In genomic region chr2:157087536-157088317, GRCm38 (mm10) we compare ENCODE assay signal across 21 mouse cellular contexts. TPM values are rescaled to one million over a fixed set of nuclear protein-coding genes. Genes with fewer than 3 reads are reported as not detected.
DNase-seq lines count a peak whose midpoint lies in the region; ATAC-seq and TF ChIP-seq lines count a peak whose summit lies in the region.
"Had no signal": no experiment of that assay in that cellular context is flagged by ENCODE, and none has a peak within 500 bp of the region (broad histone marks: within the 10 kb centered on the region; RNA-seq: fewer than 3 reads in every experiment).

No protein-coding gene starts in this region.

- TF ChIP-seq EP300 in liver, postnatal 0 days (IDR thresholded peaks at IDR 0.05; ENCODE audit: low read depth): no peak

- intact Hi-C loops in left cerebral cortex, adult 2 months (cut with DNase I): no loop called here

- peak; percentile 89 for ATAC-seq in frontal cortex, adult (ENCODE audit: low TSS enrichment)
- 0 out of 2 replicates have a peak, but pooled peaks have one; percentile 27 for ATAC-seq in liver, embryonic 11.5 days (replicated peaks; ENCODE audit: low FRiP score)
- no peak for ATAC-seq in liver, postnatal 0 days
- ATAC-seq in granulocyte monocyte progenitor cell, adult 5-6 weeks (replicated peaks; ENCODE audit: poor library complexity, severe bottlenecking): no peak
- ATAC-seq: midbrain, embryonic 13.5 days had no signal

- H3K4me2 ChIP-seq in liver, embryonic 11.5 days: no peak overlapping the region
- H3K4me2 ChIP-seq in liver, postnatal 0 days (ENCODE audit: low read depth, low read length): no peak overlapping the region
- H3K4me2 ChIP-seq: heart, embryonic 13.5 days; hindbrain, embryonic 12.5 days; limb, embryonic 12.5 days; midbrain, embryonic 13.5 days had no signal

- H3K4me3 ChIP-seq in liver, embryonic 11.5 days (ENCODE audit: low read depth, low read length): no peak overlapping the region
- H3K4me3 ChIP-seq in liver, postnatal 0 days (ENCODE audit: low read depth, low read length): no peak overlapping the region
- H3K4me3 ChIP-seq in left cerebral cortex, adult 2 months: no peak overlapping the region
- H3K4me3 ChIP-seq: heart, embryonic 13.5 days; hindbrain, embryonic 12.5 days; limb, embryonic 12.5 days; midbrain, embryonic 13.5 days had no signal

- no peaks in the 10 kb centered on the region; the same call in 1 of the 2 replicates for H3K27me3 ChIP-seq in liver, embryonic 11.5 days (replicated peaks; ENCODE audit: control insufficient read depth, insufficient read depth, low read length)
- no peaks in the 10 kb centered on the region for H3K27me3 ChIP-seq in liver, postnatal 0 days (ENCODE audit: insufficient read depth, low read length)
- H3K27me3 ChIP-seq: hindbrain, embryonic 12.5 days; midbrain, embryonic 13.5 days had no signal

- DNase-seq in frontal cortex, postnatal 25 days (ENCODE audit: low spot score in 2 of 2): no peak
- DNase-seq in liver, embryonic 11.5 days (ENCODE audit: low spot score): no peak
- no peak for DNase-seq in liver, postnatal 0 days
- DNase-seq in left cerebral cortex, adult 2 months (ENCODE audit: extremely low spot score in 1 of 2, low spot score in 2 of 2): peak; percentile 52 to 69
- peak; percentile 77 to 84 for DNase-seq in right cerebral cortex, postnatal 36 days (ENCODE audit: low spot score in 2 of 2)
- DNase-seq: adrenal gland, adult 8-10 months; gastrocnemius, postnatal 14 days; lung, postnatal 36 days; spleen, adult 18-20 months; thymus, postnatal 36 days had no signal

- H3K27ac ChIP-seq in liver, embryonic 11.5 days (ENCODE audit: low read depth, low read length): no peak overlapping the region
- no peak overlapping the region for H3K27ac ChIP-seq in liver, postnatal 0 days (ENCODE audit: low read depth)
- H3K27ac ChIP-seq in left cerebral cortex, adult 2 months: no peak overlapping the region
- H3K27ac ChIP-seq: heart, embryonic 13.5 days; hindbrain, embryonic 12.5 days; limb, embryonic 12.5 days; midbrain, embryonic 13.5 days had no signal

- no peak for TF ChIP-seq CTCF in liver, postnatal 0 days (IDR thresholded peaks at IDR 0.05; ENCODE audit: low read depth)
- no peak for TF ChIP-seq CTCF in left cerebral cortex, adult 2 months (IDR thresholded peaks at IDR 0.05)

- 78% methylated on average over 14 of the region's 14 CpGs for WGBS in liver, embryonic 11.5 days
- 72% methylated on average over 14 of the region's 14 CpGs for WGBS in liver, postnatal 0 days (ENCODE audit: insufficient replicate concordance)

- H3K4me1 ChIP-seq in liver, embryonic 11.5 days (replicated peaks; ENCODE audit: control insufficient read depth, insufficient read depth, low read length): peaks cover 3% of the 10 kb centered on the region; the same call in 1 of the 2 replicates
- H3K4me1 ChIP-seq in liver, postnatal 0 days (ENCODE audit: insufficient read depth): no peaks in the 10 kb centered on the region
- H3K4me1 ChIP-seq: limb, embryonic 12.5 days had no signal

- no peaks in the 10 kb centered on the region for H3K9me3 ChIP-seq in liver, embryonic 11.5 days (ENCODE audit: control insufficient read depth, low read length)
- H3K9me3 ChIP-seq in liver, postnatal 0 days (ENCODE audit: low read length): no peaks in the 10 kb centered on the region
- H3K9me3 ChIP-seq: heart, embryonic 13.5 days; hindbrain, embryonic 12.5 days; limb, embryonic 12.5 days; midbrain, embryonic 13.5 days had no signal

- no peaks in the 10 kb centered on the region for H3K36me3 ChIP-seq in liver, embryonic 11.5 days (ENCODE audit: control insufficient read depth, insufficient read depth, low read length)
- H3K36me3 ChIP-seq in liver, postnatal 0 days (replicated peaks; ENCODE audit: insufficient read depth, low read length): no peaks in the 10 kb centered on the region
- H3K36me3 ChIP-seq: heart, embryonic 13.5 days; hindbrain, embryonic 12.5 days; limb, embryonic 12.5 days; midbrain, embryonic 13.5 days had no signal

- no peak overlapping the region for H3K9ac ChIP-seq in liver, embryonic 11.5 days (ENCODE audit: low read depth, low read length)
- no peak overlapping the region; the same call in 1 of the 2 replicates for H3K9ac ChIP-seq in liver, postnatal 0 days (replicated peaks)
- H3K9ac ChIP-seq: heart, embryonic 13.5 days; hindbrain, embryonic 12.5 days; limb, embryonic 12.5 days; midbrain, embryonic 13.5 days had no signal

RNA-seq across cellular contexts. Expression of gene Tldc2, which starts 0.9 kb away (rescaled TPM):
- not detected in 2 replicates for polyA plus RNA-seq in liver, embryonic 11.5 days (2014; fragmentation: Nextera tagmentation; extraction: Ambion mirVana)
- not detected in 2 replicates for polyA plus RNA-seq in liver, postnatal 0 days (2015; fragmentation: Nextera tagmentation; extraction: Ambion mirVana)
- not detected for total RNA-seq in left cerebral cortex, adult 2 months (2021)
- total RNA-seq in granulocyte monocyte progenitor cell, adult 5-6 weeks (2014; fragmentation: Nextera tagmentation): not detected in 2 replicates
- not detected in 2 replicates for total RNA-seq in granulocyte monocyte progenitor cell, adult 5-6 weeks (2017)
- total RNA-seq: adrenal gland, adult 8-10 months; ES-E14; gastrocnemius, postnatal 14 days had no signal
- polyA plus RNA-seq: C2C12; embryonic facial prominence, embryonic 11.5 days; heart, embryonic 13.5 days; hindbrain, embryonic 12.5 days; intestine, postnatal 0 days; limb, embryonic 12.5 days; midbrain, embryonic 13.5 days; stomach, embryonic 16.5 days had no signal

RNA-seq across cellular contexts. Expression of gene Soga1, which starts 8.7 kb away (rescaled TPM):
- 4.0 and 5.3 TPM in 2 replicates for polyA plus RNA-seq in liver, embryonic 11.5 days (2014; fragmentation: Nextera tagmentation; extraction: Ambion mirVana)
- 0.65 and 1.0 TPM in 2 replicates for polyA plus RNA-seq in liver, postnatal 0 days (2015; fragmentation: Nextera tagmentation; extraction: Ambion mirVana)
- 10 to 100 TPM; 20.2 to 25.1 TPM for total RNA-seq in left cerebral cortex, adult 2 months (2021)
- 4.4 and 5.7 TPM in 2 replicates for total RNA-seq in granulocyte monocyte progenitor cell, adult 5-6 weeks (2014; fragmentation: Nextera tagmentation)
- total RNA-seq in granulocyte monocyte progenitor cell, adult 5-6 weeks (2017): 2.5 TPM in 2 replicates

RNA-seq across cellular contexts. Expression of gene Samhd1, which starts 47.3 kb away (rescaled TPM):
- polyA plus RNA-seq in liver, embryonic 11.5 days (2014; fragmentation: Nextera tagmentation; extraction: Ambion mirVana): 33.1 and 33.2 TPM in 2 replicates
- 16.5 and 17.3 TPM in 2 replicates for polyA plus RNA-seq in liver, postnatal 0 days (2015; fragmentation: Nextera tagmentation; extraction: Ambion mirVana)
- total RNA-seq in left cerebral cortex, adult 2 months (2021): 10 to 100 TPM; 12.7 to 12.9 TPM
- total RNA-seq in granulocyte monocyte progenitor cell, adult 5-6 weeks (2014; fragmentation: Nextera tagmentation): 65.3 and 71.3 TPM in 2 replicates
- total RNA-seq in granulocyte monocyte progenitor cell, adult 5-6 weeks (2017): 77.6 and 88.2 TPM in 2 replicates

Comparison
In these comparisons a context has a peak if more than half of its experiments do, and no peak if none do; other contexts are left out.
1. ATAC-seq: peak in frontal cortex, adult (single experiment) and liver, embryonic 11.5 days (single experiment); none in liver, postnatal 0 days (single experiment) and granulocyte monocyte progenitor cell, adult 5-6 weeks (single experiment).
2. DNase-seq: peak in left cerebral cortex, adult 2 months (2 of 2) and right cerebral cortex, postnatal 36 days (2 of 2); none in frontal cortex, postnatal 25 days (0 of 2), liver, embryonic 11.5 days (single experiment) and liver, postnatal 0 days (single experiment).
3. RNA of gene Samhd1, which starts 47.3 kb away (total RNA-seq): 65.3 to 88.2 TPM in granulocyte monocyte progenitor cell, adult 5-6 weeks; 12.7 to 12.9 TPM in left cerebral cortex, adult 2 months; every median in the first group is over 4 times any median in the second.